Mouse (Mus musculus): ENCODE data around the gene Cotl1.

DNA sequence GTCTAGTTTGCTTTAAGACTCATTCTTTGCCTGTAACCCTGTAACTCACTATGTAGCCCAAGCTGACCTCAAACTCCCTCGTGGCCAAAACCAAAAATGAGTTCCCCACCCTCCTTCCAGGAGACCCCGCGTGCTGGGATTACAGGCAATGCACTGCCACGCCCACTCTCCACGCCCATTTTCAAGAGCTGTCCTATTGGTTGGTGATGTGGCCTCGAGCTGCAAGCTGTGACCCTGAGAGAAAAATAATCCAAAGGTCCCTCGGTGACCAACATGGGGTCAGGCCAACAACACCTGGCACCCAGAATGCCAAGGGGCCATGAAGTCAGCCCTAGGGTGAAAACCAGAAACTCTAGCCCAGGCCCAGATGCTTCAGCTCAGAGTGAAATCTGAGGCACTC, 45.7 kb downstream of the Cotl1 start:
- no peak for TF ChIP-seq CTCF (IDR thresholded peaks at IDR 0.05; ENCODE audit: extremely low read depth, insufficient read depth, insufficient read length, insufficient replicate concordance)
- TF ChIP-seq POLR2A (IDR thresholded peaks at IDR 0.05; ENCODE audit: low read depth, low read length), result no peak
